Mouse (Mus musculus) forelimb bud, embryonic 11.5 days (tissue): ENCODE results near the gene Elp4.

Source experiments
- DNase-seq: peaks from one replicate; pipeline ENCODE4 v3.0.0-alpha.2; 2012; ENCODE audit warnings: low read depth, low spot score

The Elp4 gene

GRCm38 (mm10) chr2:105682634-105683351 lies 221.6 kb downstream of the Elp4 start:
- peak; percentile 11 for DNase-seq

- no peak for DNase-seq
These were observed 222.3 kb downstream of the Elp4 start for GRCm38 (mm10) chr2:105682011-105682501.

- no peak for DNase-seq
These were observed 223.2 kb downstream of the Elp4 start for GRCm38 (mm10) chr2:105680999-105681710.

- DNase-seq: no peak
These were observed 224.0 kb downstream of the Elp4 start for GRCm38 (mm10) chr2:105680146-105680998.

- no peak for DNase-seq
These were observed 225.0 kb downstream of the Elp4 start for GRCm38 (mm10) chr2:105679331-105679730.

- no peak for DNase-seq
These were observed 225.5 kb downstream of the Elp4 start for GRCm38 (mm10) chr2:105678880-105679321.

GRCm38 (mm10) chr2:105678306-105678705 lies 226.1 kb downstream of the Elp4 start:
- no peak for DNase-seq

GRCm38 (mm10) chr2:105677434-105678105 lies 226.8 kb downstream of the Elp4 start:
- DNase-seq: no peak

GRCm38 (mm10) chr2:105676909-105677433 lies 227.4 kb downstream of the Elp4 start:
- DNase-seq: no peak

- no peak for DNase-seq
These were observed 228.1 kb downstream of the Elp4 start for GRCm38 (mm10) chr2:105676080-105676908.

- no peak for DNase-seq
These were observed 228.7 kb downstream of the Elp4 start for GRCm38 (mm10) chr2:105675730-105676079.

- DNase-seq: no peak
These were observed 229.3 kb downstream of the Elp4 start for GRCm38 (mm10) chr2:105674875-105675729.

GRCm38 (mm10) chr2:105674061-105674874 lies 230.1 kb downstream of the Elp4 start:
- DNase-seq: no peak

GRCm38 (mm10) chr2:105673631-105674060 lies 230.7 kb downstream of the Elp4 start:
- no peak for DNase-seq

GRCm38 (mm10) chr2:105673054-105673453 lies 231.3 kb downstream of the Elp4 start:
- no peak for DNase-seq

- no peak for DNase-seq
These were observed 231.8 kb downstream of the Elp4 start for GRCm38 (mm10) chr2:105672596-105672960.

GRCm38 (mm10) chr2:105671798-105672595 lies 232.4 kb downstream of the Elp4 start:
- DNase-seq: no peak
